In the genomic region with DNA sequence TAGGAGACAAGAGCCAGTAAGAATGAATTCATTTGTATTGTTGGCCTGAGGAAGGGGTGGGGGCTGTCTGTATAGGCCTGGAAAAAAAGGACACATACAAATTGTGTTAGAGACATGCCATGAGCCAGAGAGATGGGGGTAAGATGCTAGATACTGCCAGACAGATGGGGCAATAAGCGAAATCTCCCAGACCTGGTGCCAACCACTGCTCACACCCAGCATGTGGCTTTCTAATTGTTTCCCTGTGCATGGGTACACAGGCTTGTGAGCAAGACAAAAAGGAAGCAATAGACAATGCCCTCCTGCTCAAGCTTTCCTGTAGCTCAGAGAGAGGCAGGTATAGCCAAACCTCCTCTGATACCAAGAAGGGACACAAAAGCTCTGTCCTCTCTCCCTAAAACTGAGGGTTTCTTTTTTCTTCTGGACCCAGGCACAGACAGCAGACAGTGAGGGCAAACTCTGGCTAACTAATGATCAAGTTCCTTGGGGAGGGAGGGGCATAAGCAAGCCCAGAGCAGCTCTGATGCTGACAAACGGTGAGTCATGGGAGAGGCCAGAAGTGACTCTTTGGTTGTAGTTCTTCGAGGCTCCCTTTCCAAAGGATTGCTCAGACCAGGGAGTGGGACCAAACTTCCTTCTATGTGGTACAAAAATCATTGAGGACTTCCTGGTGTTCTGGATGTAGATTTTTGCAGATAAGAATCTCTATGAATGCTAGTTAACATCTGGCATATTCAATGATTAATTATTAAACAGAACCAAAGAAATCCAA, we compare ENCODE assay signal across 8 mouse cellular contexts.
DNase-seq lines count a peak whose midpoint lies in the region; ATAC-seq lines count a peak whose summit lies in the region.

No protein-coding gene starts in this region.

- H3K4me3 ChIP-seq in embryonic facial prominence, embryonic 15.5 days (replicated peaks), result no peak overlapping the region
- no peak overlapping the region for H3K4me3 ChIP-seq in limb, embryonic 13.5 days
- no peak overlapping the region for H3K4me3 ChIP-seq in midbrain, embryonic 13.5 days (replicated peaks)

- ATAC-seq in embryonic facial prominence, embryonic 15.5 days (ENCODE audit: insufficient number of reproducible peaks, low FRiP score, low TSS enrichment, low read depth), result no peak
- no peak for ATAC-seq in limb, embryonic 13.5 days (ENCODE audit: low FRiP score, low read depth)
- ATAC-seq in midbrain, embryonic 13.5 days, result no peak

- DNase-seq in urinary bladder, postnatal 14 days (ENCODE audit: low spot score), result peak; percentile 75
- DNase-seq in urinary bladder, postnatal 10 days (ENCODE audit: low spot score), result no peak
- no peak for DNase-seq in embryo, embryonic 10.5 days (ENCODE audit: low spot score)
- DNase-seq in layer of hippocampus, adult 18-20 months (ENCODE audit: low spot score in 2 of 2), result no peak
- no peak for DNase-seq in thymus, postnatal 4 days

- 34% methylated on average over 3 of the region's 3 CpGs for WGBS in embryonic facial prominence, embryonic 15.5 days
- WGBS in limb, embryonic 13.5 days, result 60% methylated on average over 3 of the region's 3 CpGs
- 67% methylated on average over 3 of the region's 3 CpGs for WGBS in midbrain, embryonic 13.5 days

- H3K27me3 ChIP-seq in embryonic facial prominence, embryonic 15.5 days, result no peaks in the 10 kb centered on the region
- H3K27me3 ChIP-seq in limb, embryonic 13.5 days, result no peaks in the 10 kb centered on the region
- H3K27me3 ChIP-seq in midbrain, embryonic 13.5 days, result no peaks in the 10 kb centered on the region

- no peaks in the 10 kb centered on the region for H3K36me3 ChIP-seq in embryonic facial prominence, embryonic 15.5 days
- H3K36me3 ChIP-seq in limb, embryonic 13.5 days, result peaks cover 6% of the 10 kb centered on the region
- H3K36me3 ChIP-seq in midbrain, embryonic 13.5 days, result no peaks in the 10 kb centered on the region

- no peak overlapping the region for H3K4me2 ChIP-seq in embryonic facial prominence, embryonic 15.5 days (replicated peaks)
- H3K4me2 ChIP-seq in limb, embryonic 13.5 days (replicated peaks), result no peak overlapping the region
- H3K4me2 ChIP-seq in midbrain, embryonic 13.5 days (replicated peaks), result no peak overlapping the region

- no peak overlapping the region for H3K9ac ChIP-seq in embryonic facial prominence, embryonic 15.5 days
- H3K9ac ChIP-seq in limb, embryonic 13.5 days, result no peak overlapping the region
- H3K9ac ChIP-seq in midbrain, embryonic 13.5 days (replicated peaks), result no peak overlapping the region

- H3K9me3 ChIP-seq in embryonic facial prominence, embryonic 15.5 days (replicated peaks), result no peaks in the 10 kb centered on the region
- no peaks in the 10 kb centered on the region for H3K9me3 ChIP-seq in limb, embryonic 13.5 days
- no peaks in the 10 kb centered on the region for H3K9me3 ChIP-seq in midbrain, embryonic 13.5 days

- peak overlapping the region; percentile 40; the same call in 1 of the 2 replicates for H3K27ac ChIP-seq in embryonic facial prominence, embryonic 15.5 days (replicated peaks)
- peak overlapping the region; percentile 40 for H3K27ac ChIP-seq in limb, embryonic 13.5 days
- no peak overlapping the region for H3K27ac ChIP-seq in midbrain, embryonic 13.5 days

- H3K4me1 ChIP-seq in embryonic facial prominence, embryonic 15.5 days, result peaks cover 52% of the 10 kb centered on the region
- H3K4me1 ChIP-seq in limb, embryonic 13.5 days, result peaks cover 62% of the 10 kb centered on the region
- peaks cover 11% of the 10 kb centered on the region for H3K4me1 ChIP-seq in midbrain, embryonic 13.5 days (replicated peaks)
